Mouse (Mus musculus): ENCODE measurements around the gene Prl7d1. TPM values are rescaled to one million over a fixed set of nuclear protein-coding genes. Genes with fewer than 3 reads are reported as not detected.
"Not testable (repeated sequence)": the region's sequence is repeated elsewhere in the genome, so short reads cannot be mapped to it uniquely, and the experiment has no call there.

Prl7d1 gene
- total RNA-seq (2014; rRNA removed) (not detected in 2 replicates), polyA plus RNA-seq (2012; rRNA removed) (not detected in 2 replicates)

GRCm38 (mm10) chr13:27716636-27717035, at the start of gene Prl7d1:
Gene Prl7d1, minus strand, starts transcription at chr13:27716736.
- WGBS: 82% methylated on average over 5 of the region's 5 CpGs

GRCm38 (mm10) chr13:27734512-27735186, 18.1 kb upstream of the Prl7d1 start:
- Histone ChIP-seq H3K27me3 (ENCODE audit: control insufficient read depth, insufficient read depth, low read length) (no peaks in the 10 kb centered on the region), H3K9ac (ENCODE audit: low read depth, low read length) (no peak overlapping the region), H3K4me1 (ENCODE audit: control insufficient read depth, insufficient read depth, low read length) (no peaks in the 10 kb centered on the region), H3K36me3 (ENCODE audit: control insufficient read depth, insufficient read depth, low read length) (no peaks in the 10 kb centered on the region), H3K27ac (replicated peaks; ENCODE audit: insufficient read depth, low read depth, low read length) (no peak overlapping the region), H3K4me3 (ENCODE audit: insufficient read depth, low read depth, low read length) (no peak overlapping the region), H3K79me2 (ENCODE audit: control insufficient read depth, insufficient read depth, low read length) (no peaks in the 10 kb centered on the region)
- no peak for DNase-seq (ENCODE audit: extremely low read depth, low read depth, low spot score)
- TF ChIP-seq CTCF (IDR thresholded peaks at IDR 0.05; ENCODE audit: low read depth, low read length): no peak
- no peak for TF ChIP-seq POLR2A (IDR thresholded peaks at IDR 0.05; ENCODE audit: extremely low read depth, insufficient read depth, low read length)
- 81% methylated on average over 10 of the region's 10 CpGs for WGBS

More at GRCm38 (mm10) chr13:27716636-27717035, at the start of gene Prl7d1:
- H3K36me3 ChIP-seq (ENCODE audit: control insufficient read depth, insufficient read depth, low read length): no peaks in the 10 kb centered on the region
- no peaks in the 10 kb centered on the region for H3K4me1 ChIP-seq (ENCODE audit: control insufficient read depth, insufficient read depth, low read length)
- no peaks in the 10 kb centered on the region for H3K27me3 ChIP-seq (ENCODE audit: control insufficient read depth, insufficient read depth, low read length)
- H3K79me2 ChIP-seq (ENCODE audit: control insufficient read depth, insufficient read depth, low read length): no peaks in the 10 kb centered on the region
- no peak for TF ChIP-seq CTCF (IDR thresholded peaks at IDR 0.05; ENCODE audit: low read depth, low read length)
- TF ChIP-seq POLR2A (IDR thresholded peaks at IDR 0.05; ENCODE audit: extremely low read depth, insufficient read depth, low read length): no peak
- no peak for DNase-seq (ENCODE audit: extremely low read depth, low read depth, low spot score)
- H3K4me3 ChIP-seq (ENCODE audit: insufficient read depth, low read depth, low read length): no peak within 1 kb of the TSS
- H3K9ac ChIP-seq (ENCODE audit: low read depth, low read length): no peak within 1 kb of the TSS
- H3K27ac ChIP-seq (replicated peaks; ENCODE audit: insufficient read depth, low read depth, low read length): no peak within 1 kb of the TSS

GRCm38 (mm10) chr13:27730286-27730959, 13.9 kb upstream of the Prl7d1 start:
- not testable (repeated sequence) for H3K27ac ChIP-seq (replicated peaks; ENCODE audit: insufficient read depth, low read depth, low read length); H3K27me3 ChIP-seq (ENCODE audit: control insufficient read depth, insufficient read depth, low read length); DNase-seq (ENCODE audit: extremely low read depth, low read depth, low spot score); H3K4me1 ChIP-seq (ENCODE audit: control insufficient read depth, insufficient read depth, low read length); H3K79me2 ChIP-seq (ENCODE audit: control insufficient read depth, insufficient read depth, low read length); H3K4me3 ChIP-seq (ENCODE audit: insufficient read depth, low read depth, low read length); H3K36me3 ChIP-seq (ENCODE audit: control insufficient read depth, insufficient read depth, low read length); H3K9ac ChIP-seq (ENCODE audit: low read depth, low read length)
- 61% methylated on average over 5 of the region's 5 CpGs for WGBS

- not testable (repeated sequence) for H3K4me1 ChIP-seq (ENCODE audit: control insufficient read depth, insufficient read depth, low read length); H3K4me3 ChIP-seq (ENCODE audit: insufficient read depth, low read depth, low read length); H3K27ac ChIP-seq (replicated peaks; ENCODE audit: insufficient read depth, low read depth, low read length); H3K9ac ChIP-seq (ENCODE audit: low read depth, low read length); DNase-seq (ENCODE audit: extremely low read depth, low read depth, low spot score); H3K79me2 ChIP-seq (ENCODE audit: control insufficient read depth, insufficient read depth, low read length); H3K27me3 ChIP-seq (ENCODE audit: control insufficient read depth, insufficient read depth, low read length); H3K36me3 ChIP-seq (ENCODE audit: control insufficient read depth, insufficient read depth, low read length)
- 68% methylated on average over 3 of the region's 3 CpGs for WGBS
These were observed 8.5 kb upstream of the Prl7d1 start for GRCm38 (mm10) chr13:27725057-27725456.

GRCm38 (mm10) chr13:27706521-27706920, 10.0 kb downstream of the Prl7d1 start:
- Histone ChIP-seq H3K4me1 (ENCODE audit: control insufficient read depth, insufficient read depth, low read length) (no peaks in the 10 kb centered on the region), H3K36me3 (ENCODE audit: control insufficient read depth, insufficient read depth, low read length) (no peaks in the 10 kb centered on the region), H3K27me3 (ENCODE audit: control insufficient read depth, insufficient read depth, low read length) (no peaks in the 10 kb centered on the region), H3K4me3 (ENCODE audit: insufficient read depth, low read depth, low read length) (no peak overlapping the region), H3K27ac (replicated peaks; ENCODE audit: insufficient read depth, low read depth, low read length) (no peak overlapping the region), H3K9ac (ENCODE audit: low read depth, low read length) (no peak overlapping the region), H3K79me2 (ENCODE audit: control insufficient read depth, insufficient read depth, low read length) (no peaks in the 10 kb centered on the region)
- peak; percentile 58 for DNase-seq (ENCODE audit: extremely low read depth, low read depth, low spot score)
- WGBS: 39% methylated on average over 2 of the region's 2 CpGs
- TF ChIP-seq POLR2A (IDR thresholded peaks at IDR 0.05; ENCODE audit: extremely low read depth, insufficient read depth, low read length): no peak

- Histone ChIP-seq H3K9ac (ENCODE audit: low read depth, low read length) (no peak within 1 kb of the TSS), H3K4me3 (ENCODE audit: insufficient read depth, low read depth, low read length) (no peak within 1 kb of the TSS), H3K4me1 (ENCODE audit: control insufficient read depth, insufficient read depth, low read length) (no peaks in the 10 kb centered on the region), H3K27me3 (ENCODE audit: control insufficient read depth, insufficient read depth, low read length) (no peaks in the 10 kb centered on the region), H3K36me3 (ENCODE audit: control insufficient read depth, insufficient read depth, low read length) (no peaks in the 10 kb centered on the region), H3K79me2 (ENCODE audit: control insufficient read depth, insufficient read depth, low read length) (no peaks in the 10 kb centered on the region), H3K27ac (replicated peaks; ENCODE audit: insufficient read depth, low read depth, low read length) (no peak within 1 kb of the TSS)
- no peak for TF ChIP-seq CTCF (IDR thresholded peaks at IDR 0.05; ENCODE audit: low read depth, low read length)
- TF ChIP-seq POLR2A (IDR thresholded peaks at IDR 0.05; ENCODE audit: extremely low read depth, insufficient read depth, low read length): no peak
- no peak for DNase-seq (ENCODE audit: extremely low read depth, low read depth, low spot score)
- 71% methylated on average over 4 of the region's 4 CpGs for WGBS
These were observed 48.6 kb downstream of the Prl7d1 start, which contains the start of gene Prl7a2 for GRCm38 (mm10) chr13:27667936-27668335. Gene Prl7a2, minus strand, starts transcription at chr13:27668036.
